Mouse (Mus musculus) CH12.LX (cell line): ENCODE data around the gene Rfx7. TPM values are rescaled to one million over a fixed set of nuclear protein-coding genes. Genes with fewer than 3 reads are reported as not detected.

Experiments used
- DNase-seq: peaks from one replicate; pipeline ENCODE4 v3.0.0-alpha.2; 2013; ENCODE audit errors: extremely low read depth
- H3K27ac ChIP-seq: 2 replicates; pipeline ENCODE4 v1.5.1; 2012; ENCODE audit warnings: low read depth, mild to moderate bottlenecking, control low read depth, moderate library complexity; ENCODE audit not compliant: insufficient read depth
- H3K27me3 ChIP-seq: replicated peaks from 2 replicates; pipeline ENCODE3; 2012; ENCODE audit warnings: inconsistent platforms
- H3K36me3 ChIP-seq, 2 experiments: replicated peaks in 1 of 2; 2 replicates each; pipeline versions ENCODE3 to v1.6.1; 2012; ENCODE audit warnings: inconsistent platforms in 1 of 2, low read length in 1 of 2, mild to moderate bottlenecking in 1 of 2, mixed read lengths in 1 of 2, moderate library complexity in 1 of 2; ENCODE audit not compliant: control insufficient read depth in 1 of 2, insufficient read depth in 1 of 2
- H3K4me1 ChIP-seq, 2 experiments: 2 replicates each; pipeline ENCODE4 v1.6.1; 2012; ENCODE audit warnings: inconsistent platforms in 1 of 2, moderate library complexity in 1 of 2; ENCODE audit not compliant: insufficient read depth in 2 of 2, control insufficient read depth in 1 of 2
- H3K4me2 ChIP-seq: 2 replicates; pipeline ENCODE4 v1.6.1; 2012; ENCODE audit warnings: low read depth, mild to moderate bottlenecking, control low read depth; ENCODE audit not compliant: poor library complexity, insufficient read depth, severe bottlenecking
- H3K4me3 ChIP-seq, 3 experiments: fragments of 150-350 bp in 1 of 3; sonication (generic) in 1 of 3; replicated peaks in 1 of 3; 2 replicates each; pipeline versions ENCODE3 to v1.5.1; 2011 to 2012; ENCODE audit warnings: low read depth in 2 of 3, low read length in 2 of 3, mild to moderate bottlenecking in 2 of 3, moderate library complexity in 2 of 3, control low read depth in 1 of 3, improper control_type of control experiment in 1 of 3, inconsistent platforms in 1 of 3, mixed read lengths in 1 of 3; ENCODE audit not compliant: poor library complexity in 1 of 3
- H3K79me2 ChIP-seq: replicated peaks from 2 replicates; pipeline ENCODE4 v1.6.1; 2012; ENCODE audit warnings: mild to moderate bottlenecking, moderate library complexity; ENCODE audit not compliant: control insufficient read depth, poor library complexity, insufficient read depth, severe bottlenecking; ENCODE audit errors: extremely low read depth
- H3K9ac ChIP-seq: 2 replicates; pipeline ENCODE4 v1.6.1; 2012; ENCODE audit warnings: low read depth, mild to moderate bottlenecking, control low read depth, moderate library complexity; ENCODE audit not compliant: insufficient read depth
- H3K9me3 ChIP-seq: replicated peaks from 2 replicates; pipeline ENCODE3; 2012; ENCODE audit warnings: low read length, inconsistent platforms, mixed read lengths
- CHD1 ChIP-seq: IDR thresholded peaks from 2 replicates; pipeline ENCODE4 v1.6.1; 2012; ENCODE audit warnings: low read depth, low read length, improper control_type of control experiment, inconsistent platforms
- CHD2 ChIP-seq: IDR thresholded peaks from 2 replicates; pipeline ENCODE4 v1.6.1; 2011; ENCODE audit warnings: low read length, improper control_type of control experiment
- E2F4 ChIP-seq: IDR thresholded peaks from 2 replicates; pipeline ENCODE4 v1.6.1; 2011; ENCODE audit warnings: low read depth, low read length, improper control_type of control experiment; ENCODE audit not compliant: insufficient replicate concordance
- EP300 ChIP-seq: IDR thresholded peaks from 2 replicates; pipeline ENCODE4 v1.6.1; 2011; ENCODE audit warnings: low read length, improper control_type of control experiment
- GABPA ChIP-seq: IDR thresholded peaks from 2 replicates; pipeline ENCODE4 v1.6.1; 2012; ENCODE audit warnings: low read depth, low read length, improper control_type of control experiment, inconsistent platforms; ENCODE audit not compliant: insufficient replicate concordance
- HCFC1 ChIP-seq: IDR thresholded peaks from 2 replicates; pipeline ENCODE4 v1.6.1; 2012; ENCODE audit warnings: low read depth, mild to moderate bottlenecking, inconsistent platforms, low read length, improper control_type of control experiment
- JUN ChIP-seq: IDR thresholded peaks from 2 replicates; pipeline ENCODE4 v1.6.1; 2011; ENCODE audit warnings: low read depth, mild to moderate bottlenecking, low read length, improper control_type of control experiment, moderate library complexity; ENCODE audit not compliant: insufficient read depth
- JUND ChIP-seq: conservative IDR thresholded peaks from 2 replicates; pipeline ENCODE4 v1.6.1; 2011; ENCODE audit warnings: low read depth, low read length, improper control_type of control experiment
- MAFK ChIP-seq: IDR thresholded peaks from 2 replicates; pipeline ENCODE4 v1.6.1; 2011; ENCODE audit warnings: low read length, improper control_type of control experiment; ENCODE audit not compliant: insufficient replicate concordance
- MAX ChIP-seq: IDR thresholded peaks from 2 replicates; pipeline ENCODE4 v1.6.1; 2011; ENCODE audit warnings: low read length, improper control_type of control experiment
- MEF2A ChIP-seq: IDR thresholded peaks from 2 replicates; pipeline ENCODE4 v1.6.1; 2014; ENCODE audit warnings: low read depth, mild to moderate bottlenecking, inconsistent platforms, low read length, improper control_type of control experiment, borderline replicate concordance
- MXI1 ChIP-seq: IDR thresholded peaks from 2 replicates; pipeline ENCODE4 v1.6.1; 2011; ENCODE audit warnings: mild to moderate bottlenecking, low read depth, low read length, improper control_type of control experiment
- MYC ChIP-seq: IDR thresholded peaks from 2 replicates; pipeline ENCODE4 v1.6.1; 2011; ENCODE audit warnings: low read depth, mild to moderate bottlenecking, improper control_type of control experiment, low read length
- NELFE ChIP-seq: IDR thresholded peaks from 2 replicates; pipeline ENCODE4 v1.6.1; 2011; ENCODE audit warnings: low read depth, low read length, improper control_type of control experiment
- NRF1 ChIP-seq: IDR thresholded peaks from 2 replicates; pipeline ENCODE4 v1.6.1; 2014; ENCODE audit warnings: low read depth, mild to moderate bottlenecking, inconsistent platforms, low read length, improper control_type of control experiment, moderate library complexity
- POLR2A ChIP-seq: IDR thresholded peaks from 2 replicates; pipeline ENCODE4 v1.6.1; 2011; ENCODE audit warnings: low read depth, mild to moderate bottlenecking, improper control_type of control experiment, low read length
- RAD21 ChIP-seq: IDR thresholded peaks from 2 replicates; pipeline ENCODE4 v1.6.1; 2011; ENCODE audit warnings: low read depth, mild to moderate bottlenecking, low read length, improper control_type of control experiment, moderate library complexity
- SMC3 ChIP-seq: IDR thresholded peaks from 2 replicates; pipeline ENCODE4 v1.6.1; 2011; ENCODE audit warnings: low read depth, low read length, improper control_type of control experiment
- TBP ChIP-seq: conservative IDR thresholded peaks from 2 replicates; pipeline ENCODE4 v1.6.1; 2011; ENCODE audit warnings: low read depth, low read length, improper control_type of control experiment
- USF1 ChIP-seq: IDR thresholded peaks from 2 replicates; pipeline ENCODE4 v1.6.1; 2014; ENCODE audit warnings: low read depth, mild to moderate bottlenecking, inconsistent platforms, low read length, improper control_type of control experiment
- USF2 ChIP-seq: conservative IDR thresholded peaks from 2 replicates; pipeline ENCODE4 v1.6.1; 2011; ENCODE audit warnings: low read depth, low read length, improper control_type of control experiment
- ZC3H11A ChIP-seq: IDR thresholded peaks from 2 replicates; pipeline ENCODE4 v1.6.1; 2012; ENCODE audit warnings: low read depth, mild to moderate bottlenecking, inconsistent platforms, low read length, improper control_type of control experiment
- ZMIZ1 ChIP-seq: IDR thresholded peaks from 2 replicates; pipeline ENCODE4 v1.6.1; 2012; ENCODE audit warnings: low read depth, mild to moderate bottlenecking, inconsistent platforms, low read length, improper control_type of control experiment
- ZNF384 ChIP-seq: IDR thresholded peaks from 2 replicates; pipeline ENCODE4 v1.6.1; 2012; ENCODE audit warnings: low read depth, low read length, improper control_type of control experiment, inconsistent platforms
- dilution Hi-C: fragments of 300-500 bp; cut with MboI; formaldehyde crosslinking; loops from 2 replicates; pipeline ENCODE4 v1.14.3; 2020; ENCODE audit warnings: low sequenced_read_pairs; ENCODE audit not compliant: extremely low pct_unique_long_range_greater_than_20kb, extremely low pct_ligation_motif_present
- in situ Hi-C: fragments of 300-500 bp; cut with MboI; formaldehyde crosslinking; loops from 3 replicates; pipeline ENCODE4 v1.14.3; 2019; ENCODE audit warnings: low sequenced_read_pairs, low pct_ligation_motif_present, low pct_unique_long_range_greater_than_20kb, mixed read lengths
- polyA plus RNA-seq: library from polyadenylated mRNA; unstranded; fragments of >175 nt; gene quantifications from 2 replicates; pipeline ENCODE4 v1.2.1, GENCODE M21; 2012; ENCODE audit warnings: low read depth; ENCODE audit not compliant: insufficient read length
- total RNA-seq, 2 experiments: library from RNA; depleted of rRNA; stranded (reverse); fragments of 300-350 nt in 1 of 2; fragments of >200 nt in 1 of 2; gene quantifications; 2 replicates each; pipeline ENCODE4 v1.2.3; 2012 to 2014

Gene Rfx7
- total and polyA plus RNA-seq, 3 experiments = 18.4 to 49.9 (median 27.3) TPM

DNA sequence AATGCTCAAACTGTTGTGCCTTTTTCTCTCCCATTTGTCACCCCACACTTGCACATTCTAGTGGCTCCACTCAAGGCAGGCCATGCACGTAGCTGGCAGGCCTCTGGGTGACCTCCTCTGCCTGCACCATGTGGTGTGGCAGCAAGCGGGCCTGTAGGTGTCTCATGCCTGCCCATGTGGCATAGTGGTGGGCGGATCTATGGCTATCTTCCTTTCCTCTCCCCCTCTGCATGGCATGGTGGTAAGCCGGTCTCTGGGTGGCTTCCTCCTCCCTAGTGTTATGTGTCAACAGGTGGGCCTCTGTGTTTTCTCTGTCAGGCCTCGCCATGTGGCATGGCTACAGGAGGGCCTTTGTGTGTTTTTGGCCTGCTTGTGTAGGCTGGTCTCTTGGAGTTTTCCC, 123.6 kb downstream of the Rfx7 start:
- Histone ChIP-seq H3K9ac (no peak overlapping the region), H3K4me2 (no peak overlapping the region), H3K27me3 (peaks cover 16% of the 10 kb centered on the region), H3K79me2 (no peaks in the 10 kb centered on the region), H3K36me3 (no peaks in the 10 kb centered on the region), H3K4me3 (no peak overlapping the region), H3K9me3 (no peaks in the 10 kb centered on the region), H3K27ac (no peak overlapping the region), H3K4me1 (peaks cover 0 to 33% of the 10 kb centered on the region in 2 experiments; a peak in 2 of 4 replicates)
- in situ Hi-C loops = no loop called here
- no peak for TF ChIP-seq ZC3H11A
- no peak for TF ChIP-seq CHD1
- no peak for TF ChIP-seq MYC
- no peak for TF ChIP-seq MAFK
- no peak for TF ChIP-seq USF1
- no peak for TF ChIP-seq NRF1
- no peak for TF ChIP-seq TBP
- TF ChIP-seq GABPA = no peak
- no peak for TF ChIP-seq JUND
- no peak for TF ChIP-seq POLR2A
- no peak for TF ChIP-seq ZNF384
- TF ChIP-seq RAD21 = no peak
- TF ChIP-seq HCFC1 = no peak
- TF ChIP-seq EP300 = no peak
- no peak for TF ChIP-seq MAX
- TF ChIP-seq ZMIZ1 = no peak
- TF ChIP-seq CHD2 = no peak
- no peak for TF ChIP-seq MXI1
- no peak for TF ChIP-seq JUN
- TF ChIP-seq E2F4 = no peak
- TF ChIP-seq, all 38 proteins: peak for 0
- dilution Hi-C loops = no loop called here
- DNase-seq = no peak

DNA sequence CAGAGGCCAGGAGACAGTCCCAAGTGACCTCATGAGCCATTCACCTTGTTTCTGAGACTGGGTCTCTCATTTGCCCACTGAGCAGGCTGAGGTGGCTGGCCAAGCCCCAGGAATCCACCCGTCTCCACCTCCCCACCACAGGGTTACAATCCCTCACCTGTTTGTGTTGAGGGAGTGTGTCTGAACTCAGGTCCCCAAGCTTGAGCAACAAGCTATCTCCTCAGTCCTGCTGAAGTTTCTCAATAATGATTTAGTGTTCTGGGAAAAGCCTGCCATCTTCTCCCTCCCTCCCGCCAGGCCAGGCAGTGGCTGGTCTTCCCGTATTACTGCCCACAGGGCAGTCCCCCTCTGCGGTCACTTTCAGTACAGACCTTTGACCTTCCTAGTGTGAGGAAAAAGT, 124.5 kb downstream of the Rfx7 start:
- in situ Hi-C loops (no loop called here), dilution Hi-C loops (no loop called here)
- TF ChIP-seq TBP = no peak
- no peak for TF ChIP-seq EP300
- no peak for TF ChIP-seq USF2
- TF ChIP-seq NELFE = no peak
- no peak for TF ChIP-seq SMC3
- TF ChIP-seq JUND = no peak
- no peak for TF ChIP-seq MEF2A
- Histone ChIP-seq H3K4me1 (peaks cover 0 to 39% of the 10 kb centered on the region in 2 experiments; a peak in 2 of 4 replicates), H3K4me3 (no peak overlapping the region), H3K9ac (no peak overlapping the region), H3K27me3 (peaks cover 16% of the 10 kb centered on the region), H3K4me2 (no peak overlapping the region), H3K27ac (no peak overlapping the region), H3K36me3 (no peaks in the 10 kb centered on the region), H3K79me2 (no peaks in the 10 kb centered on the region), H3K9me3 (no peaks in the 10 kb centered on the region)
- DNase-seq = no peak
